Mouse (Mus musculus): Measurements from ENCODE around the gene Erbb2.
"Not testable (repeated sequence)": the region's sequence is repeated elsewhere in the genome, so short reads cannot be mapped to it uniquely, and the experiment has no call there.

The Erbb2 gene

GRCm38 (mm10) chr11:98412273-98412796 is at the start of gene Erbb2:
TSS of gene Erbb2 (plus strand) at chr11:98412470.
- peak; percentile 73 for DNase-seq

GRCm38 (mm10) chr11:98363817-98364216 is 48.5 kb upstream of the Erbb2 start:
- DNase-seq = no peak

GRCm38 (mm10) chr11:98364410-98364809 is 47.9 kb upstream of the Erbb2 start:
- no peak for DNase-seq

DNA sequence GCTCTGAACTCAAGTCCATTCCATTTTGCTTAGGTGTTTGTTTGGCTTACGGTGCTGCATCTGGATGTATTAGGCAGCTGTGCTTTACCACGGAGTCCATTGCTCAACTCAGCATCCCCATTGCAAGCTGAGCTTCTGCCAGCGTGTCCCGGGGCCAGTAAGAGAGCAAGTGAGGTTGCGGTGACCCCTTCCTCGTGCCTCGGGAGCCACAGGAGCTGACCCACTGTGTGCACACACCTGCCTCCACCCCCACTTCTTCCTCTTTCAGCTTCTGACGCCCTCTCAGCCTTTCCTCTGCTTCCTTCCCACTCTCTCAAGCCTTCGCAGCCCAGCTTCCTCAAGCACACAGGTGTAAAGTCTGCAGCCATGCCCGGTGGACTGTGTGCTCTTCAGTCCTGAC is 46.0 kb upstream of the Erbb2 start:
- no peak for DNase-seq

DNA sequence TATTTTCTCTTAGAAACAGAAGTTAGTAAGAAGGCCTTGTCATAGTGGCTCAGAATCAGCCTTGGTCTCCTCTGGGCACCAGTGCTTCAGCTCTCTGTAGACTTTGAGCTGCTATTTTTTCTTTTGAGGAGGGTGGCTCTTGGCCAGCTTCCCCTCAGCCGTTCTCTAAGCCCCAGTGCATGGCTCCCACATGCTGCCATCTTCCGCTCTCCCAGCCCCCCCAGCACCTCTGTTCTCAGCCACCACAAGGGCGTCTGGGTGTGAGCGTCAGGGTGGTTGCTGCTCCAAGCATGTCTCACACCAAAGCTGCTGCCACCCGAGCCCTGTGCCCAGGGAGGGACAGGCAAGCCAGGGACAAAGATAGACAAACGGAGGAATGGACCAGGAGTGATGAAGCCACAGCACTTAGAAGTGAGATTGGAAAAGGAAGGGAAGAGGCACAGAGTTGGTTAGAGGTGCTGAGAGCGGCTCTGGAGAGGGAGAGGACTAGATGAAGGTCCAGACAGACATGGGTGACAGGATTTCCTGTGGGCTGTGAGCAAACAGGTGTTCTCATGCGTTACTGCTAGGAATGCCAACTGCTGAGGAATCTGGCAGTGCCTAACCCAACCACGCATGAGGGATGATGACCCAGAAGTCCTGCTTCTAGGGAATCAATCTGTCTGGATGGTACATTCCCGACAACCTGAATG is 45.0 kb upstream of the Erbb2 start:
- DNase-seq = no peak

DNA sequence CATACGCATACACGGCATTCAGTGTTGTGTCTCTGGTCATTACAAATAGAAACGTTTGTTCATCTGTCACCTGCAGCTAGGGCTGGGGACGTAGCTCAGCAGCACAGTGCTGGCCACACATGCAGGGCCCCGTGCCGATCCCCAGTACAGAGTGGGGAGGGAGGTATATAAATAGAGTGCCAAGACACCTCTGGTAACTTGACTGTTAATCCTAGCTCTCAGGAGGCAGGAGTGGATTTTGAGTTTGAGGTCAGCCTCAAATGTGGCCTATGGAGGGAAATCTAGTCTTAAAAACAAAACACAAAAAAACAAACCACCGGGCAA is 44.4 kb upstream of the Erbb2 start:
- no peak for DNase-seq

DNA sequence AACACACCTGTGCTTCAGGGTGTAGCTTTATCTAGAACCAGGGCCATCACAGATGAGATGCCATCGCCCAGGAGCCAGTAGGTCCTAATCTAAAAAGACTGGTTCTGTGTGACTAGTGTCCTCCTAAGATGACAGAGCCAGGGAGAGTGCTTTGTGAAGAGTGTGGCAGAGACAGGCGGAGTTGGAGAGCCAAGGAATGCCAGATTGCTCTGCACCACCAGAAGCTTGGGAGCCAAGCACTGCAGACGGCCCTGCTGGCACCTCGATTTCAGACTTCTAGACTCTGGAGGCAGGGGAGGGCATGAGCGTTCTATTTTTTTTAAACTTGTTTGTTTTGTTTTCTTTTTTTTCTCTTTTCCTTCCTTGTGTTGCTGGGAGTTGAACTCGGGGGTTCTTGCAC is 42.9 kb upstream of the Erbb2 start:
- no peak for DNase-seq

- no peak for DNase-seq
These were observed 41.7 kb upstream of the Erbb2 start for GRCm38 (mm10) chr11:98370588-98370987.

DNA sequence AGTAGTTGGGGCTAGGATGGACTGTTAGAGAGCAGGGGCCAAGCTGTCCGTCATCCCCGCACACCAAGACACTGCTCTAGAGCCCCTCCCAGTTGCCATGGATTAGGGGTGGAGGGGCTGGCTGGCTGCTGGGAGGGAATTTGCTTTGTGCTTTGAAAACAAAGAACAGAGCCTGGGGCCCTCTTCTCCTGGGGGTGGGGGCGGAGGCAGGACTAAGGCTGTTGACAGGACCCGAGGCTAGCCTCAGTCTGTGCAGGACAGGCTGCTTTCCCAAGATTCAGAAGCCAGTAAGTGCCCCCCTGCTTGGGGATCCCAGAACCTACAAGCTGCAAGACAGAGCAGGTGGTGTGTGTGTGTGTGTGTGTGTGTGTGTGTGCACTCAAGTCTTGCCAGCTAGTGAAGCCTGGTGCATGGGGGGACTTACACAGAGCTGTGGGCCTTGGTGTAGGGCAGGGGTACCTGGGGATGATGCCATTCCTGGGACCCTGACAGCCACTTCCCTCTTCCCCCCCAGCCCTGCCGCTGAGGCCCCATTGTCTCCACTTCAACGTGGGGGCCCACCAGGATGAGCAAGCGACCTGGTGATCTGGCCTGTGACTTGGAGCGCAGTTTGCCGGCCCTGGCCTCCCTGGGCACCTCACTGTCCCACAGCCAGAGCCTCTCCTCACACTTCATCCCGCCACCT is 40.6 kb upstream of the Erbb2 start:
- DNase-seq = no peak

DNA sequence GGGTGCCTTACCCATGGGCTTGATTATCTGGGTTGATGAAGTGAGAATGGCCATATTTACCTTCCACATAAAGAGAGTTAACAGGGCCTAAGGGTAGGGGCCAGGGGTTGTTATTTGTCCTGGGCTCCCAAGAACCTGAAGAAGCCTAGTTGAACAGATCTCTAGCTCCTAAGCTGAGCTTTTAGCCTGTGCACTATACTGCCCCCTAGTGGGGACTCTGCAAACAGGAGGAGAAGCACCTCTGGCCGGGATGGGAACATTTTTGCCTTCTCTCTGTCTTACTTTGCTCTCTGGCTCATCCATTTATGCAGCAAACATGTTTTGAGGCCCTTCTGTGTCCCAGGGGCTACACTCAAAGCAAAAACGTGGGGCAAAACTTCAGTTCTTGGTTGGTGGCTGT is 39.9 kb upstream of the Erbb2 start:
- DNase-seq = peak; percentile 73

- no peak for DNase-seq
These were observed 39.0 kb upstream of the Erbb2 start for GRCm38 (mm10) chr11:98373244-98373643.

- no peak for DNase-seq
These were observed 38.0 kb upstream of the Erbb2 start for GRCm38 (mm10) chr11:98374266-98374665.

- no peak for DNase-seq
These were observed 35.5 kb upstream of the Erbb2 start for GRCm38 (mm10) chr11:98376756-98377155.

DNA sequence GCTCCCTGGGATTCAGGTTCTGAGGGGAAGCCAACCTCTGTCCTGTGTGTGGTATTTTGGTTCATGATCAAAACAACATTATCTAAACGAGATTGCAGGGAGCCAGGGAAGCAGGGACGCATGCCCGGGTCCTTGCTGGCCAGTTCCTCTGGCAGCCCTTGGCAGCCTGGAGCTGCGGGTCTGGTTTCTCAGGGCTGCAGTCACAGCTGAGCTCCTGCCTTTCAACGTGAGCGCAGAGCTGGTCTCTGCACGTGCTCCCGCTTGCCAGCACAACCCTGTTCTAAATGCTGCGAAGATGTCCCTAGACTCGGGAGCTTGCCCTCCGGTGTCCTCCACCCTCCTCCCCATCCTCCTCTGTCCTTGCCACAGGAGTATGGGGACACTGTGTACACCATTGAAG is 34.5 kb upstream of the Erbb2 start:
- no peak for DNase-seq

- DNase-seq = no peak
These were observed 32.9 kb upstream of the Erbb2 start for GRCm38 (mm10) chr11:98379379-98379778.

DNA sequence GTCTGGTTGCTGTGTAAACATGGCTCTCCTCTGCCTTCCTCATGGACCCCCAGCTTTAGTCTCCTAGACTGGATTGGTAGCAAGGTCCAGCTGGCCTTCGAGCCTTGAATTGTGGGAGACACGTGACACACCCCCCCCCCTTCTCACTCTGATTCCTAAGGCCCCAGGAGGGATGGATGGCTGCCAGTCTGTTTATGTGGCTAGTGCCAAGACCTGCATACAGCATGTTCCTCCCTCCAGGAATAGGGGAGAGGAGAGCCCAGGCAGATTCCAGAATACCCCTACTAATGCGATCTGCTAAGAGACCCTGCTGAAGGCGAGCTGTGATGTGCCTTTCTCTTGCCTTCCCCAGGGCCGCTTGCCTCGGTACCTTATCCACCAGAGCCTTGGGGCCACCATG is 32.2 kb upstream of the Erbb2 start:
- no peak for DNase-seq

DNA sequence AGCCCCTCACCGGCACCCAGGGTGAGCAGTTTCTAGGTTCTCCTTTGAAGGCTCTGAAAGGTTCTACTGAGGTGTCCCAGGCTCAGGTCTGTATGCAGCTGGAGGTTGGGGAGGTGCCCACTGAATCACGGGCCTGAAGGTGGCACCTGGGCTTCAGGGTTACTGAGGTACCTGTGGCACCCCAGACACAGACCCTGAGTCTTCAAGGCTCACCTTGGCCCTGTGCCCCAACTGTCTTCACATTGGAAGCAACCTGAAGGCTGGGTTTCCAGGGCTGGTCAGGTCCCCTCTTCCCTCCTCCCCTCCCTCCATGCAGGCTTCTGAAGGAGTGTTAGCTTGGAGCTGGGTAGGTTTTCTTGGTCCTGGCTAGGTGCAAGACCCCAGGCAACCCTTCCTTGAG is 30.6 kb upstream of the Erbb2 start:
- DNase-seq = no peak

DNA sequence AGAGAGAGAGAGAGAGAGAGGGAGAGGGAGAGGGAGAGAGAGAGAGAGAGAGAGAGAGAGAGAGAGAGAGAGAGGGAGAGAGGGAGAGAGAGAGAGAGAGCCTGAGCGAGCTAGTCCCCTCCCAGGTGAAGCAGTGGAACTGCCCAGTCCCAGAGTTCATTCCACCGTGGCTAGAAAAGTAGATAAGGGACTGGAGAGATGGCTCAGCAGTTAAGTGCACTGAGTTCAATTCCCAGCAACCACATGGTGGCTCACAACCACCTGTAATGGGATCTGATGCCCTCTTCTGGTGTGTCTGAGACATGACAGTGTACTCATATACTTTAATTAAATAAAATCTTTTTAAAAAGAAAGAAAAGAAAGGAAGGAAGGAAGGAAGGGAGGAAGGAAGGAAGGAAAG is 29.9 kb upstream of the Erbb2 start:
- DNase-seq = not testable (repeated sequence)

GRCm38 (mm10) chr11:98383261-98384030 is 28.8 kb upstream of the Erbb2 start, which contains the start of gene Tcap:
TSS of gene Tcap (plus strand) at chr11:98383811.
- no peak for DNase-seq

GRCm38 (mm10) chr11:98384216-98384615 is 28.1 kb upstream of the Erbb2 start:
- no peak for DNase-seq

DNA sequence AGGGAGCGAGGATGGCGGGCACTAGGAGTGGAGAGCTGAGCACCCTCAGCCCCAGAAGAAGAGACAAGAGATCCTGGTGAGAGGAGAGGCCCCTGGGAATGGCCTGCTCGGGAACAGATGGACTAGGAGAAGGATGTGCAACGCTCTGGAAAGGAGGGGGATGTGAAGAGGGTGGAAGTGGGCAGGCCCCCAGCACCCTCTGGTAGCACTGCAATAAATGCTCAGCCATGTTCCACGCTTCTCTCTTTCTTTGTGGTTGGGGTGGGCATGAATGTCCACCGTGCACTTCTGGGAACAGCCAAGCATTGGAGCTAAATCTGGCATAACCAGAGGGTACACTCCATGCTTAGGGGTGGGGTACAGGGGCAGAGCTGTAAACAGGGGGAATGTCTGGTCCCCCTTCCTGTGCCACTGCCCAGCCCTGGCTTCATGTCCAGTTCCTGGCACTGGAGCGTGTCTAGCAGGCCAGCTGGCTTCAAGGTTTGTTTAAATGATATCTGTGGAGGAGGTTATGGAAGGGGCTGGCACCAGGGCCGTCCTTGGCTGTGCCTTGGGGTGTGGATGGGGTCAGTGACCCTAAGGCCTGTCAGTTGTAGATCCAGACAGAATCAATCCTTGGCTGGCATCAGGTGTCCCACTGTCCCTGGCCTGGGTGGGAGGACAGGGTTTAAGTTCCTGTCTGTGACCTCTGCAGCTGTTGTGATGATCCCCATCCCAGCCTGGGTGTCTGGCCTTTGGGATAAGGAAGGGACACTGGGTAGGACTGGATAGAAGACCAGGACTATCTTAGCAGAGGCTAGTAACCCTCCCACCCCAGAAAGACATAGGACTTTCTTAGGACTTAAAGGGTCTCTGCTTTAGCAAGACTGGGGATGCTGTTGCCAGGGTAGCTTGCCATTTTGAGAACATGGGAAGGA is 27.3 kb upstream of the Erbb2 start:
- DNase-seq = no peak
